Mouse (Mus musculus) frontal cortex, adult (tissue): ENCODE measurements around the gene Ada.

ENCODE experiments used
- ATAC-seq: cut with Nextera tagmentation; 2 replicates; pipeline ENCODE4 v1.9.2; 2017; ENCODE audit warnings: mild to moderate bottlenecking, moderate library complexity, mixed read lengths; ENCODE audit not compliant: low TSS enrichment

The Ada gene

GRCm38 (mm10) chr2:163732021-163732420 is 18.0 kb downstream of the Ada start:
- no peak for ATAC-seq

GRCm38 (mm10) chr2:163728300-163728699 is 21.7 kb downstream of the Ada start:
- ATAC-seq = no peak

GRCm38 (mm10) chr2:163726766-163727393 is 23.2 kb downstream of the Ada start:
- ATAC-seq = no peak

GRCm38 (mm10) chr2:163722550-163722949 is 27.5 kb downstream of the Ada start:
- peak; percentile 41 for ATAC-seq

GRCm38 (mm10) chr2:163719616-163720015 is 30.4 kb downstream of the Ada start:
- no peak for ATAC-seq

GRCm38 (mm10) chr2:163718951-163719603 is 31.0 kb downstream of the Ada start:
- ATAC-seq = peak; percentile 81

DNA sequence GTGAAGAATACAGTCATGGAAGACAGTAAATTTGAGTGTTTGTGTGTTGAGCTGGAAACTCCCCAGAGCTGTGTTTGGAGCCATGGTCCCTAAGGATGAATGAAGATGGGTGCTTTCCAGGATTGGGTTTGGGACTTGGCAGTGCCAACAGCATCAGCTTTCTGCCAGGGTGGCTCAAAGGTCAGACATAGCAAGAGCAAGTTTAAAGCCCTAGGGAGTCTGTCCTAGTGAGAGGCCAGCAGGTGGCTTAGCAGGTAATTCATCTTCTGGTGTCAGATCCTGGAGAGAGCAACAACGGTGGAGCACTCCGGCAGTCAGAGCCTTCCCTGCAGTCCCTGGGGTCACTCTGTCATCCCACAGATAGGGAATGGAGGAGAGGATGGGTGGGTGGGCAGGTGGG is 31.5 kb downstream of the Ada start:
- ATAC-seq = no peak

DNA sequence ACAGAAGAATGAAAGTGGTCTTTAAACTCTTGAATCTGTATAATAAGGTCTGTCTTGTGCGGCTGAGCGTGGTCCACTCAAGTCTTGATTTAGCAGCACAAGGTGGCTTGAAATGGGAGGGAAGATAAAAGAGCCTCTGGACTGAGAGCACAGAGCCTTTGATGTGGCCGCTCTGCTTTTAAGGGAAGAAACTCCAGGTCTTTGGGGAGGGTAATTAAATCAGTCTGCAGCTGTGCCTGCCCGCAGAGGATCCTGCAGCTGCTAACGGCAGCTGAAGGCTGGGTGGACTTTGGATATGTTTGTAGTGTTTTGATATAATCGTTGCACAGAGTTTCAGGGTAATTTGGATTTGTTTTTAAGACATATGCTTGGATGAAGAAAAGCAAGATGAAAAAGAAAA is 33.2 kb downstream of the Ada start:
- ATAC-seq = no peak

DNA sequence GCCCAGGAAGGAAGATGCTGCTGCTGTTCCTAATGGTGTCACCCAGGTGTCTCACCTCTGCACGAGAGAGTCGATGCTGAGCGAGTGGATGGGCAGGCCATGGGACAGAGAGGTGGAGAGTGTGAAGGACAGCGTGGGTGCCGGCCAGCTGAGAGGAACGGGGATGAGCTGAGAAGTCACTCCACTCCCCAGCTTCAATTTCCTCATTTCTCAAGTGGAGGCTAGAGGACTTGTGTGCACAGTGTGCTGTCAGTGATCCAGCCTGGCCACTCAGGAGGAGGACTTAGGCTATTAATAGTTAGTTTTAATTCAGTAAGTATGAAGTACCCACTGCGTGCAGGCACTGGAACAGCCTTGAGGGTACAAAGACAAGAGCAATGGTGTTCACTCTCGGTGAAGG is 33.6 kb downstream of the Ada start:
- no peak for ATAC-seq

DNA sequence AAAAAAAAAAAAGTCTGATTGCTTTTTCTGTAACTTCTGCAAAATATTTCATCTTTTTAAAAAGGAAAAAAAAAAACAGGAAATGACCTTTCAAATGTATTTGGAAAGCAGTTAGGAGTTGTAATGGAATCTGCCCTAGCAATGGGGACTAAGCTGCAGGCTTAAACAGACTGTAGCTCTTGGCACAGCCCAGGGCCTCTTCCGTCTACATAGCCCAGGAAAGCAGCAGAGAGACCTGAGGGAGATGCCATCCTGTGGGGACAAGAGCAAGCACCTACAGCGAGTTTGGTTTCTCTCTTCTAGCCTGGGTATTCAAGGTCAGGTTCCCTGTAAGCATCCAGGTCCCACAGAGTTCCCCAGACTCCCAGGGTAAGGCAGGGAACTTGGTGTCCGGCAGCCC is 36.7 kb downstream of the Ada start:
- no peak for ATAC-seq

DNA sequence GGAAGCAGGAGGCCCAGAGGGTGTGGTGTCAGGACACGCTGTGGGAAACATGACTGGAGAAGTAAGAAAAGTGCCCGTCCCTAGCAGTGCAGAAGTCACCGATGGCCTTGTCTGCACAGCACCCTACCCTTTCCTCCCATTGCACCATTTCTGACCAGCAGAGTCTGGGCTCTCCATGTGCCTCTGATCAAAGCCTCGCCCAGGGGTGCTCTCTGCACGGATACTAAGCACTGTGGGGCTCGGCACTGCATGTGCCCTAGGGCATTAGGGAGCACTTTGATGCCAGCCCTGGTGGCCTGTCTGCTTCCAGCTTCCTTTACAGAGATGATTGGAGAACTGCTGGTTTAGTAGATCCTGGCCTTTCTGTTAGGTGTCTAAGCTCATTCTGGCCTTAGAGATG is 37.2 kb downstream of the Ada start:
- no peak for ATAC-seq

DNA sequence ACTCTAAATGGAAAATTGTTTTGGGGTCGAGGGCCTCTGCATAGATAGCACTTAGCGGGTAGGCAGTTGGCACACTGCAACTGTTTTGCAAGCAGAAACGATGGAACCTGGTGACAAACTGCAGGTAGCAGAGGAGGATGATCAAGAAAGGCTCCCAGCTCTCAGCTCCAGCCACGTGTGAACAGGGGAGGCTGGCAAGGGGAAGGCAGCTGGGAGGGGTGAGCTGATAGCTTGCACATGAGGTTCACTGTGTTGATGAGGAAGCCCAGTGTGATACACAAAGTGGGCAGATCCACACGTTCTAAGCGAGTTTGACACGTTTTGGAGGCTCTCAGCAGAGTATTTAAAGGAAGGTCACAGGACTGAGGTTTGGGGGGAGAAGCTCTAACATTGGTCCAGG is 37.6 kb downstream of the Ada start:
- no peak for ATAC-seq

DNA sequence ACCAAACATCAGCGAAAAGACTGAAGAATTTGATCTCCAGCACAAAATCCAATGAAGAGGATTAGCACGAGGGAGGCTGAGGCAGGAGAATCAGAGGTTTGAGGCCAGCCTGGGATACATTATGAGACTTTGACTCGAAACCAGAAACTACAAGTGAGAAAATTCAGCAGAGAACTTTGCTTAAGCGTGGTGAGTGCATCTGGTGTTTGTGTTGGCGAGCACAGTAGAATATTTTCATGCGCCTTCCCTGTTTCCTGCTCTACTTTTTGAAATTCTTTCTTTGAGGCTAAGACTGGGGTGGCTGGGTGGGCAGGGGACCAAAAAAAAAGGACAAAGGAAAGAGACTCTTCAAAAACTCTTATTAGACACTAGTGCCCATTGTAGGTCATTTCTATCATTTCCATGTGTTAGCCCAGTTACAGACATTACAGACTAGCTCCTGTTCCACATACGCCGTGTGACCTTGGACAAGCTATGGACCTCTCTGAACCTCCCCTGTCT is 38.6 kb downstream of the Ada start:
- peak; percentile 61 for ATAC-seq

DNA sequence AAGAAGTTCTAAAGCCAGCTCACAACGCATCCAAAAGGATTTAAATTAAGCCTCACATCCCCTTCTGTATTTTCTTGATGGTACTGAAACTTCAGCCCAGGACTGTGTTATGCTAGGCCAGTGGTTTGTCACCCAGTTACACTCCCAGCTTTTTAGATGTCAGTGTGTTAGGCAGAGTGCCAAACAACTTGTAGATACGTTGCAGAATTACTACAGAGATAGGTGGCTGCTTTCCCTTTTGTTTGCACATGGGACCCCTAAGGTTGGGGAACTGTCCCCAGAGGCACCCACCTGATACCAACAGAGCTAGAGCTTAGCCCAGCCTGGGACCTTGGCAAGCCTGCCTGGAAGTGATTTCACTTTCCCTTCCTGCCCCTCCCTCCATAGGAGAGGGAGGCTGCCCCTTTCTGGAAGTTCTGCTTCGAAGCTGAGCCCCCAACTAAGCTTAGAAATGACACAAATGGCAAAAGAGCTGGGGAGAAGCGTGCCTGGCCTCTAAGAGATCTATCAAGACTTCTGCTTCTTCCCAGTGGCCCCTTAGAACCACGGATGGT is 39.4 kb downstream of the Ada start:
- no peak for ATAC-seq

DNA sequence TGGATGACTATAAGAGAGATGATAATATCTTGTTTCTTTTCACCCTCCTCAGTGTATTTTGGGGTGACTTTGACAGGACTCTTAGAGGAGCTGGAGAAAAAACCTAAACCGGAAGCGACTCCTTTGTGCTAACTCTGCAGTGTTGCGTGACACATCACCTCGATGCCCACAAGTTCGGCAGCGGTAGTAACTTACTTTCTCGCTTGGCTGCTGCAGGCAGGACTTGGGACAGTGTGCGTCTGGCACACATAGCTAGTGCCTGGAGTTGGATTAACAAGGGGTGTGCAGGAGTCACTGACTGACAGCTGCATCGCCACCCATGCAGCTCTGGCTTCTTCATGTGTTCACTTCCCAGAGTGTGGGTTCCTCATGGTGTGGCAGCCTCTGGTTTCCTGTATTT is 40.0 kb downstream of the Ada start:
- no peak for ATAC-seq

DNA sequence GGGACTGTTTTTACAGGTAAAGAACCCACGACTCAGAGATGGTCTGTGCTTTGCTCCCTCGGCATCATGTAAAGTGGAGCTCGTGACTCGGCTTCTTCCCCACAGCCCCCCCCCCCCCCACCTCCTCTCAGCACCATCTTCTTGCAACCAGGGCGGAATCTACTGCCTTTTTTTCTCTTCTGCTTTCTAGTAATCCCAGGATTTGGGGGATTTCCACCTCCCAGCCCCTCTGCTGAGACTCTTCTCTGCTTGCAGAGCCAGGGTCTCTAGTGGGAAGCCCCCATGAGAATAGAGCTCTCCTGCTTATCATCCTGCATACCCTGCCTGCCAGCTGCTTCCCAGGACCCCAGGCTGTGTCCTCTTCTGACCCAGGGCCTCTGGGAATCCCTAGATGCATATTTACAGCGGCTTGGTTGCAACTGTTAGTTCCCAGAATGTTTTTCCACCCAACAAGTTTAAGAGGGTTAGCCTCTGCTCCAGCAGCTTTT is 41.2 kb downstream of the Ada start:
- no peak for ATAC-seq

DNA sequence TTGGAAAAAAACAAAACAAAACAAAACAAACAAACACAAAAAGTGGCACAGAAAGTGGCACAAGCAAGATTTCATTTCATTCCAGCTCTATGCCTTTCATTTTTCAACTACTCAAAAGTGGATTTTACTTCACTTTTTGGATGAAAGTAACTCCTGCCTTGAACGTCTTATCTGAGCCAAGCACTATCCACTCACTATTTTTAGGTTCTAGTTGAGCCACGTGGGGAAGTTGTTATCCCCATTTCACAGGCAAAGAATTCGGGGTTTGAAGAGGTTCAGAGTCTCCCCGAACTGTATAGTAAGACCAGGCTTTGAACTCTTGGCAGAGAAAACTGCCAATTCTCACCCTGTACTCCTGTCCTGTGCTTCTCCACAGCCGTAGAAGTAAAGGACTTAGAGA is 41.7 kb downstream of the Ada start:
- ATAC-seq = no peak

DNA sequence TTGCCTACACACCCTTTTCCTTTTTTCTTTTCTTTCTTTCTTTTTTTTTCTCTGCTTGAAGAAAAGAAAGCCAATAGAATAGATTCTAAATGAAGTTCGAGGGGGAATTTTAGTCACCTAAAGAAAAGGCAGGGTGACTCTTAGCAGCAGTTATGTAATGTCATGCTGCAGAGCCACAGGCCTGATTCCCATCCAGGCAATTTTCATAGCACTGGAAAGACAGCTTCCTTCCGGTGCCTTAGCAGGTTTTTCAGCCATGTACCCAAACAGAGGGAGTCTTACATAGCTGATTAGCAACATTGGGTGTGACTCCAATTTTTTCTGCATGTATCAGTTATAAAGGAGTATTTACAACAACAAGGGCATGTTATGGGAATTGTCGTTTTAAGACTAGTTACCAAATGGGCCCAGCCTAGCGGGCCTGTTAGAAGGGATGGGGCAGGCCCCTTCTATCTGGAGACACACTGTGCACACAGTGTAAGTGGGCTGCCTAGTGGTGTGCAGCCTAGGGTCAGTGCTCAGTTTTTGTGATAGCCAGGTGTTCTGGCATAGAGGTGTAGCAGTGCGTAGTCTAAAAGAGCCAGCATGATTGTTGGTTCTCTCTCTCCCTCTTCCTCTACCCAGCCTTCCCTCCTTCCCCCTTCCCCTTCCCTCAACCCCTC is 46.3 kb downstream of the Ada start:
- peak; percentile 56 for ATAC-seq

GRCm38 (mm10) chr2:163702921-163703320 is 47.1 kb downstream of the Ada start:
- ATAC-seq = peak; percentile 4; the same call in 1 of the 2 replicates

- no peak for ATAC-seq
Measured at GRCm38 (mm10) chr2:163702431-163702830, 47.6 kb downstream of the Ada start.

GRCm38 (mm10) chr2:163699078-163699780 is 50.8 kb downstream of the Ada start:
- peak; percentile 32; the same call in 1 of the 2 replicates for ATAC-seq
